ENCODE assay signal across 16 mouse cellular contexts in genomic region chr16:93272636-93273035, GRCm38 (mm10).
DNase-seq lines count a peak whose midpoint lies in the region; ATAC-seq lines count a peak whose summit lies in the region.
"Had no signal": no experiment of that assay in that cellular context is flagged by ENCODE, and none has a peak within 500 bp of the region (broad histone marks: within the 10 kb centered on the region; RNA-seq: fewer than 3 reads in every experiment).

No protein-coding gene starts in this region.

- WGBS in hindbrain, embryonic 15.5 days = 63% methylated on average over 8 of the region's 8 CpGs
- WGBS in hindbrain, embryonic 16.5 days = 58% methylated on average over 8 of the region's 8 CpGs
- 71% methylated on average over 8 of the region's 8 CpGs for WGBS in midbrain, embryonic 14.5 days
- 64% methylated on average over 8 of the region's 8 CpGs for WGBS in midbrain, embryonic 16.5 days

- ATAC-seq in hindbrain, embryonic 15.5 days (ENCODE audit: low FRiP score, low read depth) = no peak
- no peak for ATAC-seq in hindbrain, embryonic 16.5 days
- ATAC-seq in midbrain, embryonic 14.5 days (ENCODE audit: low FRiP score, low TSS enrichment) = no peak
- ATAC-seq in midbrain, embryonic 16.5 days = no peak
- ATAC-seq: forebrain, embryonic 16.5 days; intestine, embryonic 15.5 days had no signal

- no peaks in the 10 kb centered on the region for H3K9me3 ChIP-seq in hindbrain, embryonic 15.5 days
- H3K9me3 ChIP-seq in hindbrain, embryonic 16.5 days (ENCODE audit: control insufficient read depth, low read length) = no peaks in the 10 kb centered on the region
- no peaks in the 10 kb centered on the region for H3K9me3 ChIP-seq in midbrain, embryonic 14.5 days (ENCODE audit: control insufficient read depth, low read length)
- no peaks in the 10 kb centered on the region for H3K9me3 ChIP-seq in midbrain, embryonic 16.5 days (replicated peaks; ENCODE audit: control insufficient read depth, low read length, poor library complexity, severe bottlenecking)
- H3K9me3 ChIP-seq: intestine, embryonic 15.5 days; neural tube, embryonic 13.5 days had no signal

- 0 out of 2 replicates have a peak overlapping the region, but pooled peaks have one; percentile 11 for H3K4me2 ChIP-seq in hindbrain, embryonic 15.5 days
- H3K4me2 ChIP-seq in hindbrain, embryonic 16.5 days (ENCODE audit: low read length) = no peak overlapping the region
- no peak overlapping the region for H3K4me2 ChIP-seq in midbrain, embryonic 14.5 days (ENCODE audit: low read length)
- no peak overlapping the region for H3K4me2 ChIP-seq in midbrain, embryonic 16.5 days (ENCODE audit: low read length)
- H3K4me2 ChIP-seq: intestine, embryonic 15.5 days; neural tube, embryonic 13.5 days had no signal

- H3K27ac ChIP-seq in hindbrain, embryonic 15.5 days (replicated peaks) = no peak overlapping the region
- H3K27ac ChIP-seq in hindbrain, embryonic 16.5 days (ENCODE audit: low read depth, low read length) = no peak overlapping the region
- H3K27ac ChIP-seq in midbrain, embryonic 14.5 days (replicated peaks; ENCODE audit: low read depth, low read length) = no peak overlapping the region
- no peak overlapping the region for H3K27ac ChIP-seq in midbrain, embryonic 16.5 days (ENCODE audit: low read length)
- H3K27ac ChIP-seq: gastrocnemius, adult 2 months; heart, adult 2 months; intestine, embryonic 15.5 days; neural tube, embryonic 13.5 days had no signal

- H3K4me1 ChIP-seq in hindbrain, embryonic 15.5 days (replicated peaks) = no peaks in the 10 kb centered on the region
- no peaks in the 10 kb centered on the region; the same call in 1 of the 2 replicates for H3K4me1 ChIP-seq in hindbrain, embryonic 16.5 days (ENCODE audit: control insufficient read depth, insufficient read depth, low read depth, low read length)
- H3K4me1 ChIP-seq in midbrain, embryonic 14.5 days (ENCODE audit: control insufficient read depth, insufficient read depth, low read length) = no peaks in the 10 kb centered on the region
- no peaks in the 10 kb centered on the region for H3K4me1 ChIP-seq in midbrain, embryonic 16.5 days (ENCODE audit: control insufficient read depth, insufficient read depth, low read length)
- H3K4me1 ChIP-seq: intestine, embryonic 15.5 days had no signal

- no peak overlapping the region for H3K9ac ChIP-seq in hindbrain, embryonic 15.5 days
- no peak overlapping the region for H3K9ac ChIP-seq in hindbrain, embryonic 16.5 days (ENCODE audit: low read depth, low read length)
- no peak overlapping the region for H3K9ac ChIP-seq in midbrain, embryonic 14.5 days (replicated peaks; ENCODE audit: low read length)
- no peak overlapping the region for H3K9ac ChIP-seq in midbrain, embryonic 16.5 days (ENCODE audit: low read depth, low read length)
- H3K9ac ChIP-seq: intestine, embryonic 15.5 days; neural tube, embryonic 13.5 days had no signal

- H3K4me3 ChIP-seq in hindbrain, embryonic 15.5 days = no peak overlapping the region
- no peak overlapping the region for H3K4me3 ChIP-seq in hindbrain, embryonic 16.5 days (ENCODE audit: low read length)
- H3K4me3 ChIP-seq in midbrain, embryonic 14.5 days (replicated peaks; ENCODE audit: low read depth, low read length) = no peak overlapping the region
- H3K4me3 ChIP-seq in midbrain, embryonic 16.5 days (ENCODE audit: low read depth, low read length) = no peak overlapping the region
- H3K4me3 ChIP-seq: gastrocnemius, adult 2 months; heart, adult 2 months; intestine, embryonic 15.5 days; neural tube, embryonic 13.5 days had no signal

- no peaks in the 10 kb centered on the region for H3K27me3 ChIP-seq in hindbrain, embryonic 15.5 days
- no peaks in the 10 kb centered on the region for H3K27me3 ChIP-seq in hindbrain, embryonic 16.5 days (replicated peaks; ENCODE audit: control insufficient read depth, insufficient read depth, low read length)
- H3K27me3 ChIP-seq in midbrain, embryonic 14.5 days (ENCODE audit: control insufficient read depth, insufficient read depth, low read length) = no peaks in the 10 kb centered on the region
- H3K27me3 ChIP-seq in midbrain, embryonic 16.5 days (ENCODE audit: control insufficient read depth, insufficient read depth, low read depth, low read length) = no peaks in the 10 kb centered on the region
- H3K27me3 ChIP-seq: intestine, embryonic 15.5 days had no signal

- no peaks in the 10 kb centered on the region for H3K36me3 ChIP-seq in hindbrain, embryonic 15.5 days
- no peaks in the 10 kb centered on the region for H3K36me3 ChIP-seq in hindbrain, embryonic 16.5 days (ENCODE audit: control insufficient read depth, insufficient read depth, low read length)
- no peaks in the 10 kb centered on the region for H3K36me3 ChIP-seq in midbrain, embryonic 14.5 days (ENCODE audit: control insufficient read depth, insufficient read depth, low read length)
- H3K36me3 ChIP-seq in midbrain, embryonic 16.5 days (ENCODE audit: control insufficient read depth, insufficient read depth, low read length) = no peaks in the 10 kb centered on the region
- H3K36me3 ChIP-seq: intestine, embryonic 15.5 days; neural tube, embryonic 13.5 days had no signal

- peak; percentile 13 for DNase-seq in midbrain, embryonic 14.5 days
- DNase-seq in forelimb bud, embryonic 11.5 days (ENCODE audit: low read depth, low spot score) = peak; percentile 71
- DNase-seq in heart, adult 18-20 months = no peak
- DNase-seq in spleen, postnatal 14 days (ENCODE audit: low spot score in 2 of 2) = no peak
- DNase-seq: cerebellum, adult 11 months; cerebellum, postnatal 36 days; gastrocnemius, adult 2 months; heart, adult 2 months; heart, postnatal 10 days; thymus, postnatal 25 days had no signal

Comparison
In these comparisons a context has a peak if more than half of its experiments do, and no peak if none do; other contexts are left out.
1. DNase-seq: peak in midbrain, embryonic 14.5 days (single experiment) and forelimb bud, embryonic 11.5 days (single experiment); none in heart, adult 18-20 months (0 of 2) and spleen, postnatal 14 days (0 of 2).